Mouse (Mus musculus) MEL (cell line): ENCODE measurements around the gene Elavl2. TPM values are rescaled to one million over a fixed set of nuclear protein-coding genes. Genes with fewer than 3 reads are reported as not detected.

Experiments
- DNase-seq: peaks from one replicate; pipeline ENCODE4 v3.0.0; 2011; ENCODE audit warnings: low read depth, low spot score
- H3K27ac ChIP-seq: 2 replicates; pipeline ENCODE4 v1.5.1; 2012; ENCODE audit warnings: low read depth, mild to moderate bottlenecking, control low read depth, low read length, moderate library complexity; ENCODE audit not compliant: control insufficient read depth
- H3K27me3 ChIP-seq, 2 experiments: fragments of 150-350 bp in 1 of 2; sonication (generic) in 1 of 2; 2 replicates each; pipeline ENCODE4 v1.6.1; 2012; ENCODE audit warnings: low read length in 2 of 2, mild to moderate bottlenecking in 2 of 2, improper control_type of control experiment in 1 of 2, moderate library complexity in 1 of 2; ENCODE audit not compliant: insufficient read depth in 2 of 2, control insufficient read depth in 1 of 2
- H3K36me3 ChIP-seq, 2 experiments: 2 replicates each; pipeline ENCODE4 v1.6.1; 2012 to 2014; ENCODE audit warnings: low read length in 2 of 2, improper control_type of control experiment in 1 of 2, inconsistent platforms in 1 of 2, mild to moderate bottlenecking in 1 of 2; ENCODE audit not compliant: insufficient read depth in 2 of 2, control insufficient read depth in 1 of 2
- H3K4me1 ChIP-seq, 2 experiments: fragments of 150-350 bp in 1 of 2; sonication (generic) in 1 of 2; 2 replicates each; pipeline ENCODE4 v1.6.1; 2012; ENCODE audit warnings: low read length in 2 of 2, improper control_type of control experiment in 1 of 2, mild to moderate bottlenecking in 1 of 2; ENCODE audit not compliant: insufficient read depth in 2 of 2, control insufficient read depth in 1 of 2
- H3K4me3 ChIP-seq, 2 experiments: fragments of 150-350 bp in 1 of 2; sonication (generic) in 1 of 2; 2 replicates each; pipeline ENCODE4 v1.5.1; 2012; ENCODE audit warnings: low read depth in 2 of 2, low read length in 2 of 2, mild to moderate bottlenecking in 2 of 2, moderate library complexity in 2 of 2, control low read depth in 1 of 2, improper control_type of control experiment in 1 of 2; ENCODE audit not compliant: control insufficient read depth in 1 of 2, insufficient read depth in 1 of 2
- H3K79me2 ChIP-seq: 2 replicates; pipeline ENCODE4 v1.6.1; 2012; ENCODE audit warnings: mild to moderate bottlenecking, low read length, moderate library complexity; ENCODE audit not compliant: control insufficient read depth, poor library complexity, insufficient read depth
- H3K9ac ChIP-seq: 2 replicates; pipeline ENCODE4 v1.6.1; 2012; ENCODE audit warnings: low read depth, mild to moderate bottlenecking, control low read depth, low read length, moderate library complexity; ENCODE audit not compliant: control insufficient read depth, poor library complexity, severe bottlenecking
- H3K9me3 ChIP-seq: fragments of 150-350 bp; sonication (generic); replicated peaks from 2 replicates; pipeline ENCODE4 v1.6.1; 2012; ENCODE audit warnings: mild to moderate bottlenecking, low read length, improper control_type of control experiment, moderate library complexity; ENCODE audit not compliant: insufficient read depth
- BHLHE40 ChIP-seq: IDR thresholded peaks from 2 replicates; pipeline ENCODE4 v1.6.1; 2012; ENCODE audit warnings: low read depth, mild to moderate bottlenecking, inconsistent platforms, low read length, improper control_type of control experiment, borderline replicate concordance
- CHD1 ChIP-seq: IDR thresholded peaks from 2 replicates; pipeline ENCODE4 v1.6.1; 2012; ENCODE audit warnings: low read depth, mild to moderate bottlenecking, inconsistent platforms, low read length, improper control_type of control experiment
- CHD2 ChIP-seq: IDR thresholded peaks from 2 replicates; pipeline ENCODE4 v1.6.1; 2011; ENCODE audit warnings: low read length, improper control_type of control experiment
- ELF1 ChIP-seq: IDR thresholded peaks from 2 replicates; pipeline ENCODE4 v1.6.1; 2014; ENCODE audit warnings: low read depth, mild to moderate bottlenecking, inconsistent platforms, low read length, improper control_type of control experiment, moderate library complexity
- EP300 ChIP-seq, 2 experiments: IDR thresholded peaks; 2 replicates each; pipeline ENCODE4 v1.6.1; 2011; ENCODE audit warnings: improper control_type of control experiment in 2 of 2, low read length in 2 of 2, low read depth in 1 of 2, mild to moderate bottlenecking in 1 of 2
- GABPA ChIP-seq: IDR thresholded peaks from 2 replicates; pipeline ENCODE4 v1.6.1; 2012; ENCODE audit warnings: low read depth, mild to moderate bottlenecking, inconsistent platforms, low read length, improper control_type of control experiment, moderate library complexity
- HCFC1 ChIP-seq: IDR thresholded peaks from 2 replicates; pipeline ENCODE4 v1.6.1; 2012; ENCODE audit warnings: low read depth, mild to moderate bottlenecking, inconsistent platforms, low read length, improper control_type of control experiment, moderate library complexity
- MXI1 ChIP-seq: IDR thresholded peaks from 2 replicates; pipeline ENCODE4 v1.6.1; 2011; ENCODE audit warnings: mild to moderate bottlenecking, low read depth, low read length, improper control_type of control experiment
- MYC ChIP-seq: IDR thresholded peaks from 2 replicates; pipeline ENCODE4 v1.6.1; 2011; ENCODE audit warnings: low read depth, mild to moderate bottlenecking, low read length, improper control_type of control experiment, moderate library complexity
- NELFE ChIP-seq: IDR thresholded peaks from 2 replicates; pipeline ENCODE4 v1.6.1; 2011; ENCODE audit warnings: low read depth, low read length, improper control_type of control experiment
- RAD21 ChIP-seq: IDR thresholded peaks from 2 replicates; pipeline ENCODE4 v1.6.1; 2011; ENCODE audit warnings: mild to moderate bottlenecking, low read depth, low read length, improper control_type of control experiment
- RCOR1 ChIP-seq: IDR thresholded peaks from 2 replicates; pipeline ENCODE4 v1.6.1; 2012; ENCODE audit warnings: low read depth, mild to moderate bottlenecking, inconsistent platforms, low read length, improper control_type of control experiment
- SMC3 ChIP-seq: IDR thresholded peaks from 2 replicates; pipeline ENCODE4 v1.6.1; 2011; ENCODE audit warnings: low read depth, low read length, improper control_type of control experiment
- TAL1 ChIP-seq: IDR thresholded peaks from 2 replicates; pipeline ENCODE4 v1.6.1; 2012; ENCODE audit warnings: mild to moderate bottlenecking, inconsistent platforms, low read length, moderate library complexity, mixed read lengths
- TCF12 ChIP-seq: IDR thresholded peaks from 2 replicates; pipeline ENCODE4 v1.6.1; 2014; ENCODE audit warnings: low read depth, mild to moderate bottlenecking, inconsistent platforms, low read length, improper control_type of control experiment, moderate library complexity
- USF1 ChIP-seq: IDR thresholded peaks from 2 replicates; pipeline ENCODE4 v1.6.1; 2014; ENCODE audit warnings: low read depth, mild to moderate bottlenecking, inconsistent platforms, low read length, improper control_type of control experiment, moderate library complexity
- ZKSCAN1 ChIP-seq: IDR thresholded peaks from 2 replicates; pipeline ENCODE4 v1.6.1; 2012; ENCODE audit warnings: low read depth, mild to moderate bottlenecking, inconsistent platforms, low read length, improper control_type of control experiment, moderate library complexity
- ZMIZ1 ChIP-seq: IDR thresholded peaks from 2 replicates; pipeline ENCODE4 v1.6.1; 2012; ENCODE audit warnings: low read depth, mild to moderate bottlenecking, inconsistent platforms, low read length, improper control_type of control experiment, moderate library complexity
- ZNF384 ChIP-seq: IDR thresholded peaks from 2 replicates; pipeline ENCODE4 v1.6.1; 2012; ENCODE audit warnings: low read depth, mild to moderate bottlenecking, inconsistent platforms, low read length, improper control_type of control experiment
- polyA plus RNA-seq, 2 experiments: library from polyadenylated mRNA; stranded (reverse) in 1 of 2; unstranded in 1 of 2; fragments of >175 nt in 1 of 2; fragments of >200 nt in 1 of 2; gene quantifications; 2 replicates each; pipeline versions ENCODE4 v1.2.1 to v1.2.4; 2012; ENCODE audit warnings: low replicate concordance in 2 of 2, low read depth in 1 of 2; ENCODE audit not compliant: insufficient read length in 2 of 2, insufficient read depth in 1 of 2, missing spikeins in 1 of 2
- total RNA-seq: library from RNA; depleted of rRNA; stranded (reverse); fragments of 300-350 nt; gene quantifications from 2 replicates; pipeline ENCODE4 v1.2.3, GENCODE M21; 2012

Gene Elavl2
- total and polyA plus RNA-seq, 3 experiments: not detected

- H3K9me3 ChIP-seq: no peaks in the 10 kb centered on the region
- no peaks in the 10 kb centered on the region for H3K27me3 ChIP-seq
- H3K4me1 ChIP-seq: no peaks in the 10 kb centered on the region
- no peak overlapping the region for H3K9ac ChIP-seq
- no peaks in the 10 kb centered on the region for H3K36me3 ChIP-seq
- TF ChIP-seq TCF12 (no peak), RCOR1 (no peak), TAL1 (no peak), CHD1 (no peak)
- H3K27ac ChIP-seq: no peak overlapping the region
- H3K4me3 ChIP-seq: no peak overlapping the region
- H3K79me2 ChIP-seq: no peaks in the 10 kb centered on the region
- DNase-seq: no peak
These were observed 109.1 kb downstream of the Elavl2 start for GRCm38 (mm10) chr4:91291526-91291925.

GRCm38 (mm10) chr4:91290373-91290772 is 110.2 kb downstream of the Elavl2 start:
- no peaks in the 10 kb centered on the region for H3K9me3 ChIP-seq
- no peak overlapping the region for H3K4me3 ChIP-seq
- H3K9ac ChIP-seq: no peak overlapping the region
- no peaks in the 10 kb centered on the region for H3K27me3 ChIP-seq
- H3K79me2 ChIP-seq: no peaks in the 10 kb centered on the region
- TF ChIP-seq CHD1 (no peak), GABPA (no peak), MYC (no peak), NELFE (no peak), CHD2 (no peak), HCFC1 (no peak), EP300 (IDR thresholded peaks at IDR 0.05; ENCODE audit: low read depth in 1 of 2, low read length in 2 of 2) (no peak), TAL1 (no peak), ZNF384 (no peak), MXI1 (no peak), ZMIZ1 (no peak), BHLHE40 (no peak), RAD21 (no peak), ELF1 (no peak), SMC3 (no peak), RCOR1 (no peak), ZKSCAN1 (no peak), USF1 (no peak)
- H3K27ac ChIP-seq: no peak overlapping the region
- DNase-seq: no peak
- no peaks in the 10 kb centered on the region for H3K36me3 ChIP-seq
- no peaks in the 10 kb centered on the region for H3K4me1 ChIP-seq
